Mouse (Mus musculus): Measurements from ENCODE around the gene Wnt5a. TPM values are rescaled to one million over a fixed set of nuclear protein-coding genes. Genes with fewer than 3 reads are reported as not detected.

Wnt5a gene
- polyA plus RNA-seq, 1 experiment from 2014 or later, result 49.1 TPM

- H3K27me3 ChIP-seq (ENCODE audit: control insufficient read depth, insufficient read depth, low read length), result peaks cover 4% of the 10 kb centered on the region
- H3K4me2 ChIP-seq (replicated peaks; ENCODE audit: low read depth, low read length), result peak overlapping the region; percentile 87
- DNase-seq (ENCODE audit: low spot score) (no peak), ATAC-seq (ENCODE audit: low FRiP score) (no peak)
- peak overlapping the region; percentile 78 for H3K4me3 ChIP-seq (ENCODE audit: low read depth, low read length)
- peaks cover 10% of the 10 kb centered on the region for H3K4me1 ChIP-seq (replicated peaks; ENCODE audit: control insufficient read depth, insufficient read depth, low read length)
- H3K9me3 ChIP-seq (ENCODE audit: control insufficient read depth, low read length), result no peaks in the 10 kb centered on the region
- no peaks in the 10 kb centered on the region for H3K36me3 ChIP-seq (ENCODE audit: control insufficient read depth, insufficient read depth, low read length)
- 61% methylated on average over 5 of the region's 5 CpGs for WGBS
- no peak overlapping the region for H3K27ac ChIP-seq (ENCODE audit: low read depth, low read length)
- 0 out of 2 replicates have a peak overlapping the region, but pooled peaks have one; percentile 69 for H3K9ac ChIP-seq (ENCODE audit: low read depth, low read length)
Observed at GRCm38 (mm10) chr14:28512805-28513590, 8.4 kb downstream of the Wnt5a start.

- Histone ChIP-seq H3K9ac (ENCODE audit: low read depth, low read length) (no peak overlapping the region), H3K4me1 (replicated peaks; ENCODE audit: control insufficient read depth, insufficient read depth, low read length) (peaks cover 10% of the 10 kb centered on the region), H3K27me3 (ENCODE audit: control insufficient read depth, insufficient read depth, low read length) (no peaks in the 10 kb centered on the region), H3K9me3 (ENCODE audit: control insufficient read depth, low read length) (no peaks in the 10 kb centered on the region), H3K36me3 (ENCODE audit: control insufficient read depth, insufficient read depth, low read length) (no peaks in the 10 kb centered on the region), H3K4me2 (replicated peaks; ENCODE audit: low read depth, low read length) (peak overlapping the region; percentile 25; the same call in 1 of the 2 replicates), H3K27ac (ENCODE audit: low read depth, low read length) (no peak overlapping the region; the same call in 1 of the 2 replicates), H3K4me3 (ENCODE audit: low read depth, low read length) (0 out of 2 replicates have a peak overlapping the region, but pooled peaks have one; percentile 7)
- WGBS, result 32% methylated on average over 2 of the region's 2 CpGs
- DNase-seq (ENCODE audit: low spot score), result no peak
- ATAC-seq (ENCODE audit: low FRiP score), result no peak
Observed at GRCm38 (mm10) chr14:28514171-28514570, 9.6 kb downstream of the Wnt5a start.

DNA sequence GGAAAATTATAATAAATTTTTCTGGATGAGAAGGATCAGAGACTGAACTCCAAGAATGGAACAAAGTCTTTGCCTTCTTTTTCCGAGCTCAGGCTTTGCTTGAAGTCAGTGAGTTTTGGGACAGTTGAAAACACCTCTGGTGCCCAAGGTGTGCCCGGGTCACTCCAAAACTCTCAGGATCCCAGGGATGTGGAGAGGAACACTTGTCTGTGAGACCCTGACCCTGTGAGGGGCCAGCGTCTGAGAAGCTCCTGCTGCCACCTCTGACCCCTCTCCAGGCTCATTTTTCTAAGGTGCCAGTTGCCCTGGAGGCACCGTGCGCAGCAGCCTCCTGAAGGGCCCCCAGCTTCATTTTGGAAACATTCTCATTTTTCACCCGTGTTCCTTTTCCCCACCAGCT is 10.8 kb downstream of the Wnt5a start:
- Histone ChIP-seq H3K27me3 (ENCODE audit: control insufficient read depth, insufficient read depth, low read length) (no peaks in the 10 kb centered on the region), H3K36me3 (ENCODE audit: control insufficient read depth, insufficient read depth, low read length) (no peaks in the 10 kb centered on the region), H3K4me2 (replicated peaks; ENCODE audit: low read depth, low read length) (no peak overlapping the region), H3K4me3 (ENCODE audit: low read depth, low read length) (0 out of 2 replicates have a peak overlapping the region, but pooled peaks have one; percentile 7), H3K9me3 (ENCODE audit: control insufficient read depth, low read length) (no peaks in the 10 kb centered on the region), H3K4me1 (replicated peaks; ENCODE audit: control insufficient read depth, insufficient read depth, low read length) (peaks cover 7% of the 10 kb centered on the region; the same call in 1 of the 2 replicates), H3K9ac (ENCODE audit: low read depth, low read length) (no peak overlapping the region), H3K27ac (ENCODE audit: low read depth, low read length) (no peak overlapping the region)
- DNase-seq (ENCODE audit: low spot score) (no peak), ATAC-seq (ENCODE audit: low FRiP score) (no peak)
- WGBS, result 29% methylated on average over 6 of the region's 6 CpGs

- H3K9me3 ChIP-seq (ENCODE audit: control insufficient read depth, low read length), result no peaks in the 10 kb centered on the region
- H3K4me3 ChIP-seq (ENCODE audit: low read depth, low read length), result no peak overlapping the region
- H3K4me1 ChIP-seq (replicated peaks; ENCODE audit: control insufficient read depth, insufficient read depth, low read length), result peaks cover 4% of the 10 kb centered on the region; the same call in 1 of the 2 replicates
- H3K9ac ChIP-seq (ENCODE audit: low read depth, low read length), result no peak overlapping the region
- WGBS, result 62% methylated on average over 39 of the region's 39 CpGs
- ATAC-seq (ENCODE audit: low FRiP score) (no peak), DNase-seq (ENCODE audit: low spot score) (no peak)
- peaks cover 2% of the 10 kb centered on the region; the same call in 1 of the 2 replicates for H3K36me3 ChIP-seq (ENCODE audit: control insufficient read depth, insufficient read depth, low read length)
- no peak overlapping the region for H3K27ac ChIP-seq (ENCODE audit: low read depth, low read length)
- no peaks in the 10 kb centered on the region for H3K27me3 ChIP-seq (ENCODE audit: control insufficient read depth, insufficient read depth, low read length)
- H3K4me2 ChIP-seq (replicated peaks; ENCODE audit: low read depth, low read length), result no peak overlapping the region
Observed at GRCm38 (mm10) chr14:28517631-28518560, 13.3 kb downstream of the Wnt5a start.

- Histone ChIP-seq H3K36me3 (ENCODE audit: control insufficient read depth, insufficient read depth, low read length) (peaks cover 2% of the 10 kb centered on the region; the same call in 1 of the 2 replicates), H3K4me1 (replicated peaks; ENCODE audit: control insufficient read depth, insufficient read depth, low read length) (no peaks in the 10 kb centered on the region), H3K4me3 (ENCODE audit: low read depth, low read length) (no peak overlapping the region), H3K9ac (ENCODE audit: low read depth, low read length) (no peak overlapping the region), H3K27ac (ENCODE audit: low read depth, low read length) (no peak overlapping the region), H3K4me2 (replicated peaks; ENCODE audit: low read depth, low read length) (no peak overlapping the region), H3K27me3 (ENCODE audit: control insufficient read depth, insufficient read depth, low read length) (no peaks in the 10 kb centered on the region), H3K9me3 (ENCODE audit: control insufficient read depth, low read length) (no peaks in the 10 kb centered on the region)
- ATAC-seq (ENCODE audit: low FRiP score) (no peak), DNase-seq (ENCODE audit: low spot score) (no peak)
- WGBS, result 92% methylated on average over 1 of the region's 1 CpGs
Observed at GRCm38 (mm10) chr14:28521106-28521505, 16.6 kb downstream of the Wnt5a start.

GRCm38 (mm10) chr14:28522611-28523010 is 18.1 kb downstream of the Wnt5a start:
- Histone ChIP-seq H3K9me3 (ENCODE audit: control insufficient read depth, low read length) (no peaks in the 10 kb centered on the region), H3K4me1 (replicated peaks; ENCODE audit: control insufficient read depth, insufficient read depth, low read length) (no peaks in the 10 kb centered on the region), H3K36me3 (ENCODE audit: control insufficient read depth, insufficient read depth, low read length) (peaks cover 2% of the 10 kb centered on the region; the same call in 1 of the 2 replicates), H3K9ac (ENCODE audit: low read depth, low read length) (no peak overlapping the region), H3K4me3 (ENCODE audit: low read depth, low read length) (no peak overlapping the region), H3K27me3 (ENCODE audit: control insufficient read depth, insufficient read depth, low read length) (no peaks in the 10 kb centered on the region), H3K4me2 (replicated peaks; ENCODE audit: low read depth, low read length) (no peak overlapping the region), H3K27ac (ENCODE audit: low read depth, low read length) (no peak overlapping the region)
- no peak for ATAC-seq (ENCODE audit: low FRiP score)
- 86% methylated on average over 21 of the region's 21 CpGs for WGBS
- no peak for DNase-seq (ENCODE audit: low spot score)

- no peak overlapping the region for H3K4me2 ChIP-seq (replicated peaks; ENCODE audit: low read depth, low read length)
- 64% methylated on average over 1 of the region's 1 CpGs for WGBS
- no peak overlapping the region for H3K4me3 ChIP-seq (ENCODE audit: low read depth, low read length)
- H3K27ac ChIP-seq (ENCODE audit: low read depth, low read length), result no peak overlapping the region
- H3K9me3 ChIP-seq (ENCODE audit: control insufficient read depth, low read length), result no peaks in the 10 kb centered on the region
- ATAC-seq (ENCODE audit: low FRiP score) (no peak), DNase-seq (ENCODE audit: low spot score) (no peak)
- no peak overlapping the region for H3K9ac ChIP-seq (ENCODE audit: low read depth, low read length)
- H3K36me3 ChIP-seq (ENCODE audit: control insufficient read depth, insufficient read depth, low read length), result peaks cover 2% of the 10 kb centered on the region; the same call in 1 of the 2 replicates
- H3K4me1 ChIP-seq (replicated peaks; ENCODE audit: control insufficient read depth, insufficient read depth, low read length), result no peaks in the 10 kb centered on the region
- no peaks in the 10 kb centered on the region for H3K27me3 ChIP-seq (ENCODE audit: control insufficient read depth, insufficient read depth, low read length)
Observed at GRCm38 (mm10) chr14:28525566-28525965, 21.0 kb downstream of the Wnt5a start.

DNA sequence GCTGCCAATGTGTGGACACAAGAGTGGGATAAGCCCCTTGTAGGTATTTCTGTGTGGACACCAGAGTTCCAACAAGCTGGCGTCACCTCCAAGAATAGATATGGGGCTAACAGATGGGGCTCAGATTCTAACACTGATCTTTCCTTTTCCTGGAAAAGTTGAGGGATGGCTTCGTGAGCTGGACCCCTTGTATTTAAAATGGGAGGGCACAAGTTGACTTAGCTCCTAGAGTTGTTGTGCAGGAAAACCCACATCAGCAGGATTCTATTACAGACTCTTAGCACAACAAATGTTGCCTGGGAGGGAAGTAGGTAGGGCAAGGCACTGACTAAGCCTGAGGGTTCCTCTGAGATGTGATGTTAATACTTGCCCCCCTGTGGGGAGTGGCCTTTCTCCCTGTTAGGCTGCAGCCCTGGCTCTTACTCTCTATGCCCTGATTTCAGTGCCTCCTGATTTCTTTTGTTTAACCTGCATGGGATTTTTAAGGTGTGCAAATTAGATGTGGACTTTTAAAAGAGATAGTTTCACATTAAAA is 23.7 kb downstream of the Wnt5a start:
- Histone ChIP-seq H3K27ac (ENCODE audit: low read depth, low read length) (no peak overlapping the region), H3K9me3 (ENCODE audit: control insufficient read depth, low read length) (no peaks in the 10 kb centered on the region), H3K27me3 (ENCODE audit: control insufficient read depth, insufficient read depth, low read length) (no peaks in the 10 kb centered on the region), H3K4me3 (ENCODE audit: low read depth, low read length) (no peak overlapping the region), H3K9ac (ENCODE audit: low read depth, low read length) (no peak overlapping the region), H3K4me1 (replicated peaks; ENCODE audit: control insufficient read depth, insufficient read depth, low read length) (no peaks in the 10 kb centered on the region), H3K36me3 (ENCODE audit: control insufficient read depth, insufficient read depth, low read length) (no peaks in the 10 kb centered on the region), H3K4me2 (replicated peaks; ENCODE audit: low read depth, low read length) (no peak overlapping the region)
- ATAC-seq (ENCODE audit: low FRiP score) (no peak), DNase-seq (ENCODE audit: low spot score) (no peak)
- 54% methylated on average over 2 of the region's 2 CpGs for WGBS

All from hindbrain, embryonic 11.5 days (tissue).